Mouse (Mus musculus): ENCODE results near the gene Mansc1. TPM values are rescaled to one million over a fixed set of nuclear protein-coding genes. Genes with fewer than 3 reads are reported as not detected.
A peak's percentile ranks its signal among the peaks of the same experiment; 100 is the strongest.
"Not testable (repeated sequence)": the region's sequence is repeated elsewhere in the genome, so short reads cannot be mapped to it uniquely, and the experiment has no call there.

Mansc1 gene
- 0.95 and 1.2 TPM in 2 replicates for polyA plus RNA-seq (2016; fragmentation: Nextera tagmentation; extraction: Ambion mirVana)

- Histone ChIP-seq H3K4me1 (replicated peaks) (peaks cover 10% of the 10 kb centered on the region), H3K9me3 (no peaks in the 10 kb centered on the region), H3K27me3 (ENCODE audit: insufficient read depth, poor library complexity, severe bottlenecking) (peaks cover 36% of the 10 kb centered on the region), H3K36me3 (no peaks in the 10 kb centered on the region), H3K4me3 (peak within 1 kb of the TSS; percentile 66), H3K27ac (peak within 1 kb of the TSS; percentile 73)
- DNase-seq (ENCODE audit: low spot score), result peak; percentile 44
- WGBS, result 2% methylated on average over 46 of the region's 46 CpGs
Measured at GRCm38 (mm10) chr6:134631947-134632687, at the start of gene Mansc1. Gene Mansc1 (minus strand): TSS chr6:134632488.

DNA sequence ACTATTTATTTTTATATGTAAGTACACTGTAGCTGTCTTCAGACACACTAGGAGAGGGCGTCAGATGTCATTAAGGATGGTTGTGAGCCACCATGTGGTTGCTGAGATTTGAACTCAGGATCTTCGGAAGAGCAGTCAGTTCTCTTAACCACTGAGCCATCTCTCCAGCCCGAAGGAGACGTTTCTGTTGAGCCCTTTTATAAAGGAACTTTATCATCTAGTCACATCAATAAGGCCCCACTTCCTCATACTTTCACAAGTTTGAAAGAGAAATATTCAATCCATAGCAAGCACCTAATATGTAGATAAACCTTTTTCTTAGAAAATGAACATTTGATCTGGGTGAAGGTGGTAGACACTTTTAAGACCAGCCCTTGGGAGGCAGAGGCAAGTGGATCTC lies 47.0 kb upstream of the Mansc1 start:
- not testable (repeated sequence) for H3K27ac ChIP-seq; H3K4me1 ChIP-seq (replicated peaks); H3K27me3 ChIP-seq (ENCODE audit: insufficient read depth, poor library complexity, severe bottlenecking); DNase-seq (ENCODE audit: low spot score); H3K4me3 ChIP-seq; H3K36me3 ChIP-seq; H3K9me3 ChIP-seq
- 91% methylated on average over 4 of the region's 4 CpGs for WGBS

DNA sequence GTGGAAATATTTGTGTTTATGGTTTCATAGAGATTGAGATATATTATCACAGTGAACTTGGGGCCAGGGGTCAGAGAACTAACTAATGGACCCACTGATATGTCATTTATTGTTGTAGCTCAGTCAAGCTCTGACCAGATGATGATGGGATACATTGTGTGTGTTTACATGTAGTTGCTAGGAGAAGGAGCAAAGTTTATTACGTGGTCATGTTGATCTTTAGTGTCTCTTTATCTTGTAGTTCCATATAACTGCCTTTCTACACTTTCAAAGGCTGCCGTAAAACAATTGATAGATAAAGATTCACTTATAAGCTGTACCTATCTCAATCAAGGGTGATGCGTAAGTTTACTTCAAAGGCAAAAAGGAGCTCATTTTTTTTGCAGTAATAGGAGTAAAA lies 45.7 kb upstream of the Mansc1 start:
- no peak overlapping the region for H3K27ac ChIP-seq
- H3K4me3 ChIP-seq, result no peak overlapping the region
- 90% methylated on average over 3 of the region's 3 CpGs for WGBS
- H3K9me3 ChIP-seq, result no peaks in the 10 kb centered on the region
- H3K27me3 ChIP-seq (ENCODE audit: insufficient read depth, poor library complexity, severe bottlenecking), result no peaks in the 10 kb centered on the region
- no peak for DNase-seq (ENCODE audit: low spot score)
- no peaks in the 10 kb centered on the region for H3K36me3 ChIP-seq
- H3K4me1 ChIP-seq (replicated peaks), result no peaks in the 10 kb centered on the region

DNA sequence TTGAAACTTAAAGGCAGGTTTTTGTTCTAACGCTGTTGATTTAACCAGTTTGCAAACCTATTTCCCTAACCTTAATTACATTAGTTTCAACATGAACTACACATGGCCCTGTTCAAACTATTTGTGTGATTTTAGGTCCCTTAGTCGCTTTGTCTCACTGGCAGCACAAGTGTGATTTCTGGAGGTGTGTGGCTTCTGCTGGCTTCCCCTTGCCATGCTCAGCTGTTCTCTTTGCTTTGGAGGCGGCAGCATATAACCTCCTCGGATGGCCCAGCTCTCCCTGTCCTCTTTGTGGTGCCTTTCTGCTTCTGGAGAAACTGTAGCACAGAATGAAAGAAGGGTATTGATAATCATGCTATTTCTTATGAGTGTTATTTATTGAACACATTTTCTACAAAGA lies 45.2 kb upstream of the Mansc1 start:
- Histone ChIP-seq H3K27me3 (ENCODE audit: insufficient read depth, poor library complexity, severe bottlenecking) (no peaks in the 10 kb centered on the region), H3K36me3 (no peaks in the 10 kb centered on the region), H3K4me1 (replicated peaks) (no peaks in the 10 kb centered on the region), H3K9me3 (no peaks in the 10 kb centered on the region), H3K4me3 (no peak overlapping the region), H3K27ac (no peak overlapping the region)
- DNase-seq (ENCODE audit: low spot score), result no peak
- 91% methylated on average over 4 of the region's 4 CpGs for WGBS

GRCm38 (mm10) chr6:134673712-134674111 lies 41.4 kb upstream of the Mansc1 start:
- 88% methylated on average over 8 of the region's 8 CpGs for WGBS
- not testable (repeated sequence) for H3K27me3 ChIP-seq (ENCODE audit: insufficient read depth, poor library complexity, severe bottlenecking)

GRCm38 (mm10) chr6:134670881-134671411 lies 38.7 kb upstream of the Mansc1 start:
- H3K27ac ChIP-seq, result no peak overlapping the region
- no peaks in the 10 kb centered on the region for H3K9me3 ChIP-seq
- no peaks in the 10 kb centered on the region for H3K36me3 ChIP-seq
- peaks cover 7% of the 10 kb centered on the region; the same call in 1 of the 2 replicates for H3K4me1 ChIP-seq (replicated peaks)
- WGBS, result 74% methylated on average over 4 of the region's 4 CpGs
- no peak for DNase-seq (ENCODE audit: low spot score)
- H3K27me3 ChIP-seq (ENCODE audit: insufficient read depth, poor library complexity, severe bottlenecking), result no peaks in the 10 kb centered on the region
- H3K4me3 ChIP-seq, result no peak overlapping the region

More at GRCm38 (mm10) chr6:134673712-134674111, 41.4 kb upstream of the Mansc1 start:
- not testable (repeated sequence) for DNase-seq (ENCODE audit: low spot score); H3K27ac ChIP-seq; H3K9me3 ChIP-seq; H3K4me1 ChIP-seq (replicated peaks); H3K4me3 ChIP-seq; H3K36me3 ChIP-seq

DNA sequence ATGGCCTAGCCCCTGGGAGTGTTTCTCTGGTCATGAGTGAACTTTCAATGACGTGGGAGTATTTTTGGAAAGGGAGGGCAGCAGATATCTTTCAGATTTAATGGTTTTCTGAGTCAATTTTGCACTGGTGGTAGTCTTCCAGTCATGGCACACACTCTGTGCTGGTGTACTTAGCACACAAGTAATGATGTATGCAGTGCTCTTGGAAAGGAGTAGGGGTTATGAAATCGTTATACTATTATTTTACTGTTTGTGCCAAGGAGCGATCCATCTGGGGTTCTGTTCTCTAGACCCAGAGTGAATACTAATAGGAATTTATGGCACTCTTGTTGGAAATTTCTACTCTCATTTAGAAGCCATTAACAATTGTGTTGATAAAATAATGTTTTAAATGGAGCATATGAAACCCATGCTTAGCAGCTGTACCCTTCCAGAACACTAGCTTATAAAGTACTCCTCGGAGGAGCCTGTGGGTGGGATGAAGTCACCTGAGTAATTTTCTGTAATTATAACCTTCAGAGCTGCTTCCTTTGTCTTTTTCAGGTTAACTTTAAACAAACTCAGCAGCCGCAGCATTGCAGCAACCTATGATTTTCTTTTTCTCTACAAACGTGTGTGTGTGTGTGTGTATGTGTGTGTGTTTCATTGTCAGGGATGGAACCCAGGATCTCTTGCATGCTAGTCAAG lies 37.0 kb upstream of the Mansc1 start:
- Histone ChIP-seq H3K4me1 (replicated peaks) (peaks cover 7% of the 10 kb centered on the region; the same call in 1 of the 2 replicates), H3K27me3 (ENCODE audit: insufficient read depth, poor library complexity, severe bottlenecking) (no peaks in the 10 kb centered on the region), H3K36me3 (no peaks in the 10 kb centered on the region), H3K9me3 (no peaks in the 10 kb centered on the region), H3K4me3 (no peak overlapping the region), H3K27ac (no peak overlapping the region)
- no peak for DNase-seq (ENCODE audit: low spot score)
- 88% methylated on average over 6 of the region's 6 CpGs for WGBS

GRCm38 (mm10) chr6:134668519-134668918 lies 36.2 kb upstream of the Mansc1 start:
- H3K4me3 ChIP-seq, result no peak overlapping the region
- no peaks in the 10 kb centered on the region for H3K36me3 ChIP-seq
- H3K27me3 ChIP-seq (ENCODE audit: insufficient read depth, poor library complexity, severe bottlenecking), result no peaks in the 10 kb centered on the region
- H3K9me3 ChIP-seq, result no peaks in the 10 kb centered on the region
- no peak overlapping the region for H3K27ac ChIP-seq
- DNase-seq (ENCODE audit: low spot score), result no peak
- H3K4me1 ChIP-seq (replicated peaks), result peaks cover 7% of the 10 kb centered on the region; the same call in 1 of the 2 replicates
- 89% methylated on average over 2 of the region's 2 CpGs for WGBS

GRCm38 (mm10) chr6:134665817-134666216 lies 33.5 kb upstream of the Mansc1 start:
- Histone ChIP-seq H3K9me3 (no peaks in the 10 kb centered on the region), H3K27ac (no peak overlapping the region), H3K27me3 (ENCODE audit: insufficient read depth, poor library complexity, severe bottlenecking) (no peaks in the 10 kb centered on the region), H3K4me1 (replicated peaks) (no peaks in the 10 kb centered on the region), H3K36me3 (no peaks in the 10 kb centered on the region), H3K4me3 (no peak overlapping the region)
- no peak for DNase-seq (ENCODE audit: low spot score)
- WGBS, result 85% methylated on average over 9 of the region's 9 CpGs

GRCm38 (mm10) chr6:134664573-134664972 lies 32.3 kb upstream of the Mansc1 start:
- Histone ChIP-seq H3K36me3 (no peaks in the 10 kb centered on the region), H3K9me3 (no peaks in the 10 kb centered on the region), H3K4me3 (no peak overlapping the region), H3K4me1 (replicated peaks) (no peaks in the 10 kb centered on the region), H3K27me3 (ENCODE audit: insufficient read depth, poor library complexity, severe bottlenecking) (no peaks in the 10 kb centered on the region), H3K27ac (no peak overlapping the region)
- WGBS, result 87% methylated on average over 5 of the region's 5 CpGs
- no peak for DNase-seq (ENCODE audit: low spot score)

DNA sequence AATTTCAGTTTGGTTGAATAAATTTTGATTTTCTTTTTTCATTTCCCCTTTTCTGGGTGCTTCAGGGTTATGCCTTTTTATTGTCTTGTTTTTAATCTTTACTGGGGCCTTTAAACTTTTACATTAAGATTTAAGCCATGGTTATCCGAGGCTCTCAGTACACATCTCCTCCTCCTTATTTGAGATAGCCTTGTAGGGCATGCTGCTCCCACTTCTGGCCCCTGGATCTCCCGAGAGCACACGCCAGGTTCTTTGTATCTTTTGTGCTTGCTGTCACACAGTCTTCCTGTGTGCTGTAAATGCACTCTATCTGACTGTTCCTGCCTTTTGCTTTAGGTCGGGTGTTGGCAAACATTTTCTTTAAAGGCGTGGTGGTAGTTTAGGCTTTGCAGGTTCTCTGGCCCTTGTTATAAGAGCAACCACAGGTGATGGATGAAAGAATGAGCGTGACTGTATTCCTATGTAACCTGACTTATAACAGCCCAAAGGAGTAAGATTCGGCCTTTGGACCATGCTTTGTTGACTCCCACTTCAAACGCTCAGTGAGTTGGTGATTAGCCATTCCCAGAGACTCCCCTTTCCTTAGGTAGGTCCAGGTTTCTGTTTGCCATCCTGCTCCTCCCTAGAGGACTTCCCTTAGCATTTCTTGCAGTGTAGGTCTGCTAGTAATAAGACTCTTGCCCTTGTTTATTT lies 28.6 kb upstream of the Mansc1 start:
- Histone ChIP-seq H3K9me3 (no peaks in the 10 kb centered on the region), H3K27ac (no peak overlapping the region), H3K36me3 (no peaks in the 10 kb centered on the region), H3K4me3 (no peak overlapping the region), H3K4me1 (replicated peaks) (no peaks in the 10 kb centered on the region), H3K27me3 (ENCODE audit: insufficient read depth, poor library complexity, severe bottlenecking) (no peaks in the 10 kb centered on the region)
- 82% methylated on average over 8 of the region's 8 CpGs for WGBS
- no peak for DNase-seq (ENCODE audit: low spot score)

- WGBS, result 22% methylated on average over 9 of the region's 9 CpGs
Measured at GRCm38 (mm10) chr6:134659108-134659958, 27.0 kb upstream of the Mansc1 start.

More at GRCm38 (mm10) chr6:134659108-134659958, 27.0 kb upstream of the Mansc1 start:
- H3K27me3 ChIP-seq (ENCODE audit: insufficient read depth, poor library complexity, severe bottlenecking), result no peaks in the 10 kb centered on the region
- no peaks in the 10 kb centered on the region for H3K9me3 ChIP-seq
- H3K4me1 ChIP-seq (replicated peaks), result no peaks in the 10 kb centered on the region
- DNase-seq (ENCODE audit: low spot score), result peak; percentile 30
- no peaks in the 10 kb centered on the region for H3K36me3 ChIP-seq
- H3K4me3 ChIP-seq, result no peak overlapping the region
- no peak overlapping the region for H3K27ac ChIP-seq
